Mouse (Mus musculus): Measurements from ENCODE around the gene Ppp1r14c. TPM values are rescaled to one million over a fixed set of nuclear protein-coding genes. Genes with fewer than 3 reads are reported as not detected.
"Not testable (repeated sequence)": the region's sequence is repeated elsewhere in the genome, so short reads cannot be mapped to it uniquely, and the experiment has no call there.

Gene Ppp1r14c
- polyA plus RNA-seq, 1 experiment from 2014 or later: 2.9 TPM

DNA sequence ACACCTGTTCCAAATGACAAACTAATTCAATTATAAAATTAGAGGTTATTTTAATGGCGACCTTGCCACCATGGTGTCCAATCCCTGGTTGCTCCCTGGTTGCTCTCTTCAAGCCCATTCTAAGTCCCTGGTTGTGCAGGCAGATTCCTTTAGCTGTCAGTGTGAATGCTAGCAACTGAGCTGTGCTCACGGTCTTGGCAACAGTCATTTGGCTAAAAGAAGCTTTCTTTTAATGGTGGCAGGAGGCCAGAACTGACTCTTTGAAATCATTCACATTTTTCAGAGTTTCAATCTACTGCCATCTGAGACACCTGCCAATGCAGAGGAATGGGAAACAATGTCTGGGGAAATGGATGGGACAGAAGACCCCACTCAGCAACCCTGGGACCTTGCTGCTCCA is 130.9 kb downstream of the Ppp1r14c start:
- Histone ChIP-seq H3K36me3 (ENCODE audit: control insufficient read depth, insufficient read depth, low read length) (no peaks in the 10 kb centered on the region), H3K9me3 (ENCODE audit: control insufficient read depth, low read length) (no peaks in the 10 kb centered on the region), H3K4me3 (ENCODE audit: low read depth, low read length) (no peak overlapping the region), H3K27ac (replicated peaks) (no peak overlapping the region), H3K4me1 (replicated peaks; ENCODE audit: control insufficient read depth, insufficient read depth) (no peaks in the 10 kb centered on the region), H3K9ac (ENCODE audit: low read length) (no peak overlapping the region), H3K27me3 (ENCODE audit: control insufficient read depth, insufficient read depth, low read length) (no peaks in the 10 kb centered on the region), H3K4me2 (replicated peaks; ENCODE audit: low read depth) (no peak overlapping the region)
- DNase-seq (ENCODE audit: low spot score) (no peak), ATAC-seq (ENCODE audit: low FRiP score, low TSS enrichment) (no peak)
- WGBS: 69% methylated on average over 2 of the region's 2 CpGs
- no peak for TF ChIP-seq CTCF (IDR thresholded peaks at IDR 0.05; ENCODE audit: low read depth)
- no peak for TF ChIP-seq EP300 (optimal IDR thresholded peaks at IDR 0.05)

DNA sequence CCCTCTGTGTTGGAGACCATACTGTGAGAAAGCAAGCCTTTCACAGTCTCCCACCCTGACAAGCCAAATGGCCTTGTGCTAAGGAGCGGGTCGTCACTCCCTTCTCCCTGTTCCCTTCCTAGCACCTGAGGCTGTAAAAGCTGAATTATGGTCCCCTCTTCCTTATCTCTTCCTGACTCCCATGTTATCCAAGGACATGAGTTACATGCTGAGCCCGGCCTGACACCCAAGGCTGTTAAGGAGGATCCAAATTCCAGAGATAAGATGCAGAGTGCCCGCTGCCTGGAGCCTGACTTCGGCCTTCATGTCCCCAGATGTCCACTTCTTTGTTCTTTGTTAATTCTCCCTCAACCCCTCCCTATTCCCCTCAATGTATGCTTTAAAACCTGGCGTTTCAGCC is 135.0 kb downstream of the Ppp1r14c start:
- H3K27ac ChIP-seq (replicated peaks); H3K4me1 ChIP-seq (replicated peaks; ENCODE audit: control insufficient read depth, insufficient read depth); H3K9ac ChIP-seq (ENCODE audit: low read length); ATAC-seq (ENCODE audit: low FRiP score, low TSS enrichment); H3K4me3 ChIP-seq (ENCODE audit: low read depth, low read length); H3K27me3 ChIP-seq (ENCODE audit: control insufficient read depth, insufficient read depth, low read length); H3K9me3 ChIP-seq (ENCODE audit: control insufficient read depth, low read length); H3K36me3 ChIP-seq (ENCODE audit: control insufficient read depth, insufficient read depth, low read length); H3K4me2 ChIP-seq (replicated peaks; ENCODE audit: low read depth); DNase-seq (ENCODE audit: low spot score): not testable (repeated sequence)
- 89% methylated on average over 6 of the region's 6 CpGs for WGBS

DNA sequence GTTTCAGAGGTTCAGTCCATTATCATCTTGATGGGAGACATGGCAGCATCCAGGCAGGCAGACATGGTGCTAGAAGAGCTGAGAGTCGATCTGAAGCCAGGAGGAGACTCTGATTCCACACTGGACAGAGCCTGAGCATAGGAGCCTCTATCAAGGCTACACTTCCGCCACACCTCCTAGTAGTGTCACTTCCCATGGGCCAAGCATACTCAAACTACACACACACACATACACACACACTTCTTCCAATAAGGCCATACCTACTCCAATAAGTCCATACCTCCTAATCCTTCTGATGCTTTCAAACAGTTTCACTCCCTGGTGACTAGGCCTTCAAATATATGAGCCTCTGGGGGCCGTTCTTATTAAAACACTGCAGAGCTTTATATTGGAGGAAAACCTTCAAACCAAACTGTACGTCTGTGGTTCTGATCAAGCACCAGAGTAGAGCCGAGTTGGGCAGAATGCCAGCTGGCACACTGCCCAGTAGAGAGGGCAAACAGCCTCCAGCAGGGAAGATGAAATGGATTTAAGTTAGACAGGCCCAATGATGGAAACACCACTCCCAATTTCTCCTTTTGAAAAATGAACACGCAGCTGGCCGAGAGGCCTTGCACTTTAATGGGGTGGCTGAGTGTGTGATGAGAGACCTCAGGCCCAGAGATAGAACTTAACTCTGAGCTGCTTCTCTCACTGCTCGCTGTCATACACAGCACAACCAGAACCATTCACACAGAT is 141.8 kb downstream of the Ppp1r14c start:
- Histone ChIP-seq H3K4me1 (replicated peaks; ENCODE audit: control insufficient read depth, insufficient read depth) (no peaks in the 10 kb centered on the region), H3K27ac (replicated peaks) (no peak overlapping the region), H3K4me2 (replicated peaks; ENCODE audit: low read depth) (no peak overlapping the region), H3K9me3 (ENCODE audit: control insufficient read depth, low read length) (no peaks in the 10 kb centered on the region), H3K4me3 (ENCODE audit: low read depth, low read length) (no peak overlapping the region), H3K27me3 (ENCODE audit: control insufficient read depth, insufficient read depth, low read length) (no peaks in the 10 kb centered on the region), H3K36me3 (ENCODE audit: control insufficient read depth, insufficient read depth, low read length) (no peaks in the 10 kb centered on the region), H3K9ac (ENCODE audit: low read length) (no peak overlapping the region)
- DNase-seq (ENCODE audit: low spot score): peak; percentile 83
- WGBS: 32% methylated on average over 8 of the region's 8 CpGs
- peak; percentile 80 for ATAC-seq (ENCODE audit: low FRiP score, low TSS enrichment)
- no peak for TF ChIP-seq EP300 (optimal IDR thresholded peaks at IDR 0.05)

DNA sequence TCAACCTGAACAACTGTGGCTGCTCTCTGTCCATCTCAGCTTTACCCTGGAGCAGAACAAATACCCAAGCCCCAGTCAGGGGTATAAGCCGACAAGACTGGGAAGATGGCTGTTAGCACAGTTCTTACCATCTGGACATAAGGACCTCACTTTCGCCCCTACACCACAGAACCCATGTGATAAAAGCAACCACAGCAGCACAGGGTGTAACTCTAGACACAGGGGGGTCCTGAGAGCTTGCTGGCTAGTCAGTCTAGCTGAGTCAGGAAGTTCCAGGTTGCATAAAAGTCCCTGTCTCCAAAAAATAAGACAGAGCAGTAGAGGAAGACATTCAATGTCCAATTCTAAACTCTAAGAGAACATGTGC is 142.3 kb downstream of the Ppp1r14c start:
- H3K4me1 ChIP-seq (replicated peaks; ENCODE audit: control insufficient read depth, insufficient read depth): no peaks in the 10 kb centered on the region
- TF ChIP-seq CTCF (IDR thresholded peaks at IDR 0.05; ENCODE audit: low read depth): no peak
- no peak for TF ChIP-seq EP300 (optimal IDR thresholded peaks at IDR 0.05)
- DNase-seq (ENCODE audit: low spot score) (no peak), ATAC-seq (ENCODE audit: low FRiP score, low TSS enrichment) (no peak)
- no peaks in the 10 kb centered on the region for H3K27me3 ChIP-seq (ENCODE audit: control insufficient read depth, insufficient read depth, low read length)
- no peak overlapping the region for H3K9ac ChIP-seq (ENCODE audit: low read length)
- H3K9me3 ChIP-seq (ENCODE audit: control insufficient read depth, low read length): no peaks in the 10 kb centered on the region
- no peak overlapping the region for H3K4me2 ChIP-seq (replicated peaks; ENCODE audit: low read depth)
- no peaks in the 10 kb centered on the region for H3K36me3 ChIP-seq (ENCODE audit: control insufficient read depth, insufficient read depth, low read length)
- no peak overlapping the region for H3K27ac ChIP-seq (replicated peaks)
- WGBS: 68% methylated on average over 2 of the region's 2 CpGs
- no peak overlapping the region for H3K4me3 ChIP-seq (ENCODE audit: low read depth, low read length)

DNA sequence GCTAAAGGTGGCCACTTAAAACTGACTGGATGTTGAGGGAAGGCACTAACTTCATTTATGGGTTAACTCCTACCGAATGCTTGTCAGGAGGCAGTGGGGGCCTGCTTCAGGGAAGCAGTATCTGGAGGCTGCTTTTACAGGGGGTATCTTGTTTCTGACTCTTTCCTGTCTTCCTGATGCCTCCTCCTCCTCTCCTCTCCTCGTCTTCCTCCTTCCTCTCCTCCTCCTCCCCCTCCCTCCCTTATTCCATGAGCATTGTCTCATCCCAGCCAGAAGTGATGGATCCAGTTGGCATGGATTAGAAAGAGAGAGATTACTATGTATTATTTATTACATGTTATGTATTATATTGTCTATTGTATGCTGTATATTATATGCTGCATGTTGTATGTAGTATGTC is 142.9 kb downstream of the Ppp1r14c start:
- Histone ChIP-seq H3K9ac (ENCODE audit: low read length) (no peak overlapping the region), H3K4me2 (replicated peaks; ENCODE audit: low read depth) (no peak overlapping the region), H3K4me3 (ENCODE audit: low read depth, low read length) (no peak overlapping the region), H3K4me1 (replicated peaks; ENCODE audit: control insufficient read depth, insufficient read depth) (no peaks in the 10 kb centered on the region), H3K27ac (replicated peaks) (no peak overlapping the region), H3K27me3 (ENCODE audit: control insufficient read depth, insufficient read depth, low read length) (no peaks in the 10 kb centered on the region), H3K9me3 (ENCODE audit: control insufficient read depth, low read length) (no peaks in the 10 kb centered on the region), H3K36me3 (ENCODE audit: control insufficient read depth, insufficient read depth, low read length) (no peaks in the 10 kb centered on the region)
- 60% methylated on average over 2 of the region's 2 CpGs for WGBS
- no peak for TF ChIP-seq CTCF (IDR thresholded peaks at IDR 0.05; ENCODE audit: low read depth)
- no peak for TF ChIP-seq EP300 (optimal IDR thresholded peaks at IDR 0.05)
- ATAC-seq (ENCODE audit: low FRiP score, low TSS enrichment): no peak
- DNase-seq (ENCODE audit: low spot score): no peak

DNA sequence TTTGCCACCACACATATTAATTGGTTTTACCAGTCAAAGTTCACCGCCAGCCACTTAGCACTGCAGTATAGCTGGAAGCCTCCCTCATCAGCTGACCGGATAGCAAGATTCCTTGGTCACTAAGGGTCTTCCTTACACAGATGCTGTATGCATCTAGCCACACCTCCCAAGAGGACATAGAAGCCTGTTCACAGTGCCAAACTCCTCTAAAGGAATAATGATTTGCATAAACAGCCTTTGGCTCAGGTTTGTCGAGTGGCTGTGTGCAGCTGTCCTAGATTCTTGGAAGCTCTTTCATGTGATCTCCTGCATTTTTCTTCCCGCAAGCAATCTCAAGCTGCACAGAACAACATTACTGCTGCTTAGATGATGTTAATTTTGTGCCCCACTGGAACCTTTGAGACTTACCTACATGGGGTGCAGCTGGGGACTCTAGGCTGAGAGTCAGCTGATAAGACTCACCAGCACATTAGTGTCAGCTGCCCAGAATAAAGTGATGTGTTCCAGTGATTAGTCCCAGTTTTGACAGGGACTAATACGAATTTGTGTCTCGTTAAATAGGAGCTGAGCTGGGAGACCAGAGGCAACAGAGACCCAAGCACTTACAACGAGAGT is 143.9 kb downstream of the Ppp1r14c start:
- 56% methylated on average over 7 of the region's 7 CpGs for WGBS
- Histone ChIP-seq H3K4me1 (replicated peaks; ENCODE audit: control insufficient read depth, insufficient read depth) (no peaks in the 10 kb centered on the region), H3K27ac (replicated peaks) (no peak overlapping the region), H3K4me3 (ENCODE audit: low read depth, low read length) (no peak overlapping the region), H3K9me3 (ENCODE audit: control insufficient read depth, low read length) (no peaks in the 10 kb centered on the region), H3K36me3 (ENCODE audit: control insufficient read depth, insufficient read depth, low read length) (no peaks in the 10 kb centered on the region), H3K9ac (ENCODE audit: low read length) (no peak overlapping the region), H3K27me3 (ENCODE audit: control insufficient read depth, insufficient read depth, low read length) (no peaks in the 10 kb centered on the region), H3K4me2 (replicated peaks; ENCODE audit: low read depth) (no peak overlapping the region)
- DNase-seq (ENCODE audit: low spot score) (no peak), ATAC-seq (ENCODE audit: low FRiP score, low TSS enrichment) (no peak; the same call in 1 of the 2 replicates)
- TF ChIP-seq EP300 (optimal IDR thresholded peaks at IDR 0.05): no peak
- no peak for TF ChIP-seq CTCF (IDR thresholded peaks at IDR 0.05; ENCODE audit: low read depth)

Data from stomach, postnatal 0 days (tissue).